Mouse (Mus musculus): ENCODE measurements around the gene Mrpl39. TPM values are rescaled to one million over a fixed set of nuclear protein-coding genes. Genes with fewer than 3 reads are reported as not detected.

The Mrpl39 gene
- total RNA-seq, 2 experiments from 2014 or later = 48.7 to 51.8 TPM

GRCm38 (mm10) chr16:84698708-84699107 lies 36.8 kb downstream of the Mrpl39 start:
- no peak for DNase-seq

- no peak for DNase-seq
These were observed 39.4 kb downstream of the Mrpl39 start for GRCm38 (mm10) chr16:84696178-84696577.

- DNase-seq = no peak
These were observed 53.6 kb downstream of the Mrpl39 start for GRCm38 (mm10) chr16:84681991-84682390.

GRCm38 (mm10) chr16:84680760-84681159 lies 54.8 kb downstream of the Mrpl39 start:
- no peak for DNase-seq

GRCm38 (mm10) chr16:84677292-84677691 lies 58.2 kb downstream of the Mrpl39 start:
- DNase-seq = no peak

Small RNA genes within 50 kb of the gene (microRNA-seq; reads per million reads assigned to microRNA genes)
- gene Mir155 = 360 reads per million, percentile 61 among the genes with 10 or more reads in this experiment

Other genes with a start within 250 kb of the Mrpl39 start
- gene A730009L09Rik, start 220.6 kb downstream of the Mrpl39 start, total RNA-seq (2021) = not detected
- gene Jam2, start 38.4 kb upstream of the Mrpl39 start, total RNA-seq (2021) = 10 to 100 TPM; 20.1 TPM
- gene Gabpa, start 99.2 kb upstream of the Mrpl39 start, total RNA-seq (2021) = 10 to 100 TPM; 61.0 to 65.8 TPM
- 100 to 1,000 TPM; 436 to 522 TPM for gene Atp5j, start 99.9 kb upstream of the Mrpl39 start, total RNA-seq (2021)

Measured in adrenal gland, postnatal 10 days (tissue).